Mouse (Mus musculus) spleen, adult 2 months (tissue): Measurements from ENCODE around the gene A830005F24Rik. TPM values are rescaled to one million over a fixed set of nuclear protein-coding genes. Genes with fewer than 3 reads are reported as not detected.

Source experiments
- DNase-seq, 2 experiments: peaks; one replicate each; pipeline versions ENCODE4 v3.0.0 to v3.0.0-alpha.2; 2012 to 2021; ENCODE audit warnings: low spot score in 2 of 2, low read depth in 1 of 2
- H3K27ac ChIP-seq: fragments of 200-500 bp; 2 replicates; pipeline ENCODE4 v1.5.1; 2012; ENCODE audit warnings: low read length, inconsistent platforms; ENCODE audit not compliant: insufficient read depth
- H3K27me3 ChIP-seq: fragments of 200-500 bp; 2 replicates; pipeline ENCODE4 v1.6.1; 2012; ENCODE audit warnings: mild to moderate bottlenecking, moderate library complexity, low read length, inconsistent platforms; ENCODE audit not compliant: control insufficient read depth, insufficient read depth
- H3K36me3 ChIP-seq: fragments of 200-500 bp; 2 replicates; pipeline ENCODE4 v1.6.1; 2012; ENCODE audit warnings: mild to moderate bottlenecking, low read length, inconsistent platforms; ENCODE audit not compliant: control insufficient read depth, insufficient read depth
- H3K4me1 ChIP-seq: fragments of 200-500 bp; 2 replicates; pipeline ENCODE4 v1.6.1; 2011; ENCODE audit warnings: inconsistent platforms; ENCODE audit not compliant: control insufficient read depth, insufficient read depth, insufficient read length
- H3K4me3 ChIP-seq: fragments of 200-500 bp; 2 replicates; pipeline ENCODE4 v1.5.1; 2011; ENCODE audit warnings: mild to moderate bottlenecking, inconsistent platforms; ENCODE audit not compliant: insufficient read depth, insufficient read length; ENCODE audit errors: extremely low read depth
- CTCF ChIP-seq: fragments of 200-500 bp; IDR thresholded peaks from 2 replicates; pipeline ENCODE4 v1.5.1; 2011; ENCODE audit warnings: mild to moderate bottlenecking, inconsistent platforms; ENCODE audit not compliant: insufficient read depth, insufficient read length, insufficient replicate concordance; ENCODE audit errors: extremely low read depth
- POLR2A ChIP-seq: fragments of 200-500 bp; IDR thresholded peaks from 2 replicates; pipeline ENCODE4 v1.6.1; 2011; ENCODE audit warnings: low read depth, low read length, inconsistent platforms
- WGBS: fragments of 180-500 bp; shearing (Covaris S2); methylation state at CpG from one replicate; pipeline ENCODE4 v1.1.7; 2018; 5-methylcytosine and 5-hydroxymethylcytosine counted together
- polyA plus RNA-seq: library from polyadenylated mRNA; depleted of rRNA; stranded (reverse); fragments of >200 nt; gene quantifications from 2 replicates; pipeline ENCODE4 v1.2.3, GENCODE M21; 2012; rRNA removed

A830005F24Rik gene
- polyA plus RNA-seq, result not detected in 2 replicates

- no peaks in the 10 kb centered on the region for H3K36me3 ChIP-seq
- WGBS, result 1% methylated on average over 34 of the region's 34 CpGs
- TF ChIP-seq POLR2A, result peak; percentile 61; the same call in 1 of the 2 replicates
- no peak for TF ChIP-seq CTCF
- peak within 1 kb of the TSS; percentile 74 for H3K27ac ChIP-seq
- H3K4me3 ChIP-seq, result peak within 1 kb of the TSS; percentile 94
- peaks cover 9% of the 10 kb centered on the region; the same call in 1 of the 2 replicates for H3K4me1 ChIP-seq
- DNase-seq, result peak; percentile 85 to 86
- no peaks in the 10 kb centered on the region for H3K27me3 ChIP-seq
Measured at GRCm38 (mm10) chr13:48513003-48513929, at the start of gene A830005F24Rik, which contains the start of gene Zfp169. A830005F24Rik (plus strand) TSS chr13:48513570. Zfp169 (minus strand) TSS chr13:48513451.

DNA sequence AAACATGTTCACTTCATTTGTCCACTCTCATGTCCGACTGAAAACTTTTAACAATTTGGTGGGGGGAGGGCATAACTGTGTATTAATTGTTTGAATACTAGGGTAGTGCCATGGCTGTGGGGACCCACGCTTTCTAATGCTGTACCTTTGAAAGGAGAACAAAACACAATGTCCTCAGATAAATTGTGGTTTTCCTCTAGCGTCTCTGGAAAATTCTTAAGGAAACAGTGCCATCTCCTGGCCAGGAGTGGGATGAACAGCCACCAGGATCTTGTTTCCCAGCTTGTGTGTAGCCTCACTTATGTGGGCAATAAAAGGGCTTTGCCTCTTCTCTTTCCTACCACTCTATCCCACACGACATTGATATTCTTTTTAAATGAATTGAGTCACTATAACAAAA lies 49.2 kb upstream of the A830005F24Rik start:
- 13% methylated on average over 4 of the region's 4 CpGs for WGBS
- Histone ChIP-seq H3K4me1 (no peaks in the 10 kb centered on the region), H3K27me3 (no peaks in the 10 kb centered on the region), H3K36me3 (no peaks in the 10 kb centered on the region), H3K4me3 (no peak overlapping the region), H3K27ac (no peak overlapping the region)
- peak in 1 of 2 experiments; percentile 11 for DNase-seq
- peak; percentile 21; the same call in 1 of the 2 replicates for TF ChIP-seq CTCF
- TF ChIP-seq POLR2A, result no peak

DNA sequence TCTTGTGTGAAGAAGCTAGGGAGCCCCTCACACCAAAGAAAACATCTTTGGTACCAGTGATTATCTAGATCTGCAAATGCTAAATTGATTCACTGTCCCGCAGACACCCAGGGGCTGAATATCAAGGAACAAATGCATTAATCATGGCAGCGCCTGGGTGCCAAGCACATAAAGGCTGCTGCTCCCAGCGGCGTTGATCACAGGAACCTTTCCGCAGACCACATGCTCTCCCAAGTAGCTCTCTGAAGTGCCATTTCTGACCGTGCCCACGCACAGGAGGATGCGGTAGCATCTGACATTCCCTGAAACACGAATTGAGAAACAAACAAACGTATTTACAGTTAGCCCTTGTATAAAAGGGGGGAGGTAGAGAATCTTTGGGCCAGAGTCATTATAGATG lies 47.2 kb upstream of the A830005F24Rik start:
- Histone ChIP-seq H3K27me3 (no peaks in the 10 kb centered on the region), H3K4me1 (no peaks in the 10 kb centered on the region), H3K27ac (no peak overlapping the region), H3K4me3 (no peak overlapping the region), H3K36me3 (no peaks in the 10 kb centered on the region)
- WGBS, result 64% methylated on average over 10 of the region's 10 CpGs
- no peak for TF ChIP-seq CTCF
- no peak for TF ChIP-seq POLR2A
- no peak for DNase-seq

DNA sequence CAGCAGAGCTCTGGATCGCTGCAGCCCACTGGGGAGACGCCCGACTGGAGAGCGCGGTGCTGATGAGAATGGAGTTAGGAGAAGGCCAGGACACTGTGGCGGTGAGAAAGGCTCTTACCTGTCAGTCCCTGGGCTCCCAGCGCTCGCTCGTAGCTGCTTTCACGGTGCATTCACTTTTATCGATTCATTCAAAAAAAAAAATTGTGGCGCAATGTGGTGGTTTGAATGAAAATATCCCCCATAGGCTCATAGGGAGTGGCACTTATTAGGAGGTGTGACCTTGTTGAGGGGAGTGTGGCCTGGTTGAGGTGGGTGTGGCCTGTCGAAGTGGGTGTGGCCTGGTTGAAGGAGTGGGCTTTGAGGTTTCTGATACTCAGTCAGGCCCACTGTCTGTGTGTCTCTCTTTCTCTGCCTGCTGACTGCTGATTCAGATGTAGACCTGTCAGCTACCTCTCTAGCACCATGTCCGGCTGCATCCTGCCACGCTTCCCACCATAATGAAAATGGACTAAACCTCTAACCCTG lies 44.7 kb upstream of the A830005F24Rik start:
- Histone ChIP-seq H3K36me3 (no peaks in the 10 kb centered on the region), H3K27me3 (no peaks in the 10 kb centered on the region), H3K4me3 (no peak overlapping the region), H3K4me1 (no peaks in the 10 kb centered on the region), H3K27ac (no peak overlapping the region)
- no peak for TF ChIP-seq CTCF
- TF ChIP-seq POLR2A, result no peak
- 81% methylated on average over 15 of the region's 15 CpGs for WGBS
- no peak for DNase-seq

GRCm38 (mm10) chr13:48483606-48484005 lies 29.8 kb upstream of the A830005F24Rik start:
- DNase-seq, result no peak
- Histone ChIP-seq H3K27ac (no peak overlapping the region), H3K4me3 (no peak overlapping the region), H3K4me1 (no peaks in the 10 kb centered on the region), H3K27me3 (no peaks in the 10 kb centered on the region), H3K36me3 (no peaks in the 10 kb centered on the region; the same call in 1 of the 2 replicates)
- TF ChIP-seq POLR2A (no peak), CTCF (no peak)
- WGBS, result 94% methylated on average over 4 of the region's 4 CpGs

- TF ChIP-seq POLR2A (no peak), CTCF (no peak)
- no peaks in the 10 kb centered on the region for H3K27me3 ChIP-seq
- no peak overlapping the region for H3K4me3 ChIP-seq
- H3K4me1 ChIP-seq, result no peaks in the 10 kb centered on the region
- H3K36me3 ChIP-seq, result peaks cover 30% of the 10 kb centered on the region
- 95% methylated on average over 35 of the region's 35 CpGs for WGBS
- no peak for DNase-seq
- H3K27ac ChIP-seq, result no peak overlapping the region
Measured at GRCm38 (mm10) chr13:48490396-48491182, 22.8 kb upstream of the A830005F24Rik start.
